Mouse (Mus musculus): ENCODE results near the gene Otp.

- no peak for TF ChIP-seq CTCF (IDR thresholded peaks at IDR 0.05; ENCODE audit: low read depth, low read length)
- TF ChIP-seq POLR2AphosphoS5 (IDR thresholded peaks at IDR 0.05; ENCODE audit: insufficient replicate concordance, low read depth, low read length) = no peak
- TF ChIP-seq TAL1 (conservative IDR thresholded peaks at IDR 0.05; ENCODE audit: low read depth, low read length) = no peak
- TF ChIP-seq GATA2 (IDR thresholded peaks at IDR 0.05; ENCODE audit: borderline replicate concordance, low read depth, low read length) = no peak
Observed at GRCm38 (mm10) chr13:94847870-94848269, 27.5 kb upstream of the Otp start.

Data from G1E (cell line).